Mouse (Mus musculus) layer of hippocampus, postnatal 10 days (tissue): ENCODE measurements around the gene Tmppe. TPM values are rescaled to one million over a fixed set of nuclear protein-coding genes. Genes with fewer than 3 reads are reported as not detected.
A peak's percentile ranks its signal among the peaks of the same experiment; 100 is the strongest.

Experiments
- DNase-seq, 2 experiments: peaks; one replicate each; pipeline ENCODE4 v3.0.0; 2021; ENCODE audit warnings: low spot score in 2 of 2
- total RNA-seq, 2 experiments: library from RNA; stranded (reverse); gene quantifications; 2 replicates each; pipeline ENCODE4 v1.2.3; 2021

Tmppe gene
- total RNA-seq, 2 experiments from 2014 or later, result 8.2 to 9.4 TPM

GRCm38 (mm10) chr9:114394677-114395076, 6.2 kb upstream of the Tmppe start:
- DNase-seq, result no peak

GRCm38 (mm10) chr9:114395258-114395657, 5.6 kb upstream of the Tmppe start:
- DNase-seq, result no peak

- DNase-seq, result no peak
Observed at GRCm38 (mm10) chr9:114399680-114400079, 1.2 kb upstream of the Tmppe start.

GRCm38 (mm10) chr9:114400588-114400948, 337 bp upstream of the Tmppe start:
- DNase-seq, result no peak

GRCm38 (mm10) chr9:114401685-114402080, 778 bp downstream of the Tmppe start:
- DNase-seq, result no peak

- DNase-seq, result no peak
Observed at GRCm38 (mm10) chr9:114407676-114408075, 6.8 kb downstream of the Tmppe start.

GRCm38 (mm10) chr9:114410313-114410862, 9.5 kb downstream of the Tmppe start:
- DNase-seq, result no peak

GRCm38 (mm10) chr9:114411295-114411694, 10.4 kb downstream of the Tmppe start:
- no peak for DNase-seq

- no peak for DNase-seq
Observed at GRCm38 (mm10) chr9:114412406-114412805, 11.5 kb downstream of the Tmppe start.

GRCm38 (mm10) chr9:114413866-114414265, 13.0 kb downstream of the Tmppe start:
- no peak for DNase-seq

- DNase-seq, result peak; percentile 49 to 60
Observed at GRCm38 (mm10) chr9:114415701-114416100, 14.8 kb downstream of the Tmppe start.

GRCm38 (mm10) chr9:114416646-114417517, 16.0 kb downstream of the Tmppe start:
- DNase-seq, result no peak

- DNase-seq, result peak in 1 of 2 experiments; percentile 30
Observed at GRCm38 (mm10) chr9:114418187-114418586, 17.3 kb downstream of the Tmppe start.

GRCm38 (mm10) chr9:114420443-114420842, 19.5 kb downstream of the Tmppe start:
- no peak for DNase-seq

- DNase-seq, result no peak
Observed at GRCm38 (mm10) chr9:114421045-114421444, 20.1 kb downstream of the Tmppe start.

- DNase-seq, result no peak
Observed at GRCm38 (mm10) chr9:114421797-114422196, 20.9 kb downstream of the Tmppe start.

- DNase-seq, result no peak
Observed at GRCm38 (mm10) chr9:114425576-114425975, 24.7 kb downstream of the Tmppe start.

- DNase-seq, result no peak
Observed at GRCm38 (mm10) chr9:114426201-114426600, 25.3 kb downstream of the Tmppe start.

- no peak for DNase-seq
Observed at GRCm38 (mm10) chr9:114427425-114427824, 26.5 kb downstream of the Tmppe start.

- DNase-seq, result no peak
Observed at GRCm38 (mm10) chr9:114428103-114428834, 27.4 kb downstream of the Tmppe start.

- DNase-seq, result no peak
Observed at GRCm38 (mm10) chr9:114435668-114436067, 34.8 kb downstream of the Tmppe start.

- no peak for DNase-seq
Observed at GRCm38 (mm10) chr9:114440548-114440947, 39.6 kb downstream of the Tmppe start.
